Mouse (Mus musculus) kidney, adult 2 months (tissue): Measurements from ENCODE around the gene Gm47841. TPM values are rescaled to one million over a fixed set of nuclear protein-coding genes. Genes with fewer than 3 reads are reported as not detected.

Source experiments
- DNase-seq: peaks from one replicate; pipeline ENCODE4 v3.0.0; 2021
- H3K27ac ChIP-seq: fragments of 200-500 bp; 2 replicates; pipeline ENCODE4 v1.5.1; 2012; ENCODE audit warnings: low read depth, low read length, control low read depth, inconsistent platforms; ENCODE audit not compliant: insufficient read depth
- H3K27me3 ChIP-seq: fragments of 200-500 bp; replicated peaks from 2 replicates; pipeline ENCODE4 v1.6.1; 2012; ENCODE audit warnings: mild to moderate bottlenecking, moderate library complexity, low read length, inconsistent platforms; ENCODE audit not compliant: control insufficient read depth, insufficient read depth
- H3K36me3 ChIP-seq: fragments of 200-500 bp; 2 replicates; pipeline ENCODE4 v1.6.1; 2012; ENCODE audit warnings: mild to moderate bottlenecking, moderate library complexity, low read length, inconsistent platforms; ENCODE audit not compliant: control insufficient read depth, insufficient read depth
- H3K4me1 ChIP-seq: fragments of 200-500 bp; 2 replicates; pipeline ENCODE4 v1.6.1; 2011; ENCODE audit warnings: low read length; ENCODE audit not compliant: control insufficient read depth, insufficient read depth
- H3K4me3 ChIP-seq: fragments of 200-500 bp; 2 replicates; pipeline ENCODE4 v1.5.1; 2011; ENCODE audit warnings: mild to moderate bottlenecking, low read depth, low read length, control low read depth; ENCODE audit not compliant: insufficient read depth
- CTCF ChIP-seq: fragments of 200-500 bp; conservative IDR thresholded peaks from 2 replicates; pipeline ENCODE4 v1.5.1; 2011; ENCODE audit warnings: low read depth, mild to moderate bottlenecking, control low read depth, low read length, moderate library complexity, mixed read lengths; ENCODE audit not compliant: insufficient read depth, insufficient read length
- POLR2A ChIP-seq: fragments of 200-500 bp; IDR thresholded peaks from one replicate; pipeline ENCODE4 v1.6.1; 2011; ENCODE audit warnings: low read depth, low read length, control low read depth
- WGBS: fragments of 180-500 bp; shearing (Covaris S2); methylation state at CpG from one replicate; pipeline ENCODE4 v1.1.7; 2018; 5-methylcytosine and 5-hydroxymethylcytosine counted together
- polyA plus RNA-seq: library from polyadenylated mRNA; depleted of rRNA; stranded (reverse); fragments of >200 nt; gene quantifications from 2 replicates; pipeline ENCODE4 v1.2.3, GENCODE M21; 2012

Gene Gm47841
- polyA plus RNA-seq, 1 experiment: not detected

- no peak for DNase-seq
- 41% methylated on average over 6 of the region's 6 CpGs for WGBS
- Histone ChIP-seq H3K4me3 (no peak overlapping the region), H3K36me3 (no peaks in the 10 kb centered on the region), H3K4me1 (peaks cover 47% of the 10 kb centered on the region), H3K27ac (no peak overlapping the region), H3K27me3 (no peaks in the 10 kb centered on the region)
- TF ChIP-seq POLR2A: no peak
- no peak for TF ChIP-seq CTCF
Measured at GRCm38 (mm10) chr15:101066364-101066847, 19.2 kb upstream of the Gm47841 start.

- DNase-seq: peak; percentile 40
- WGBS: 38% methylated on average over 6 of the region's 6 CpGs
- no peaks in the 10 kb centered on the region for H3K27me3 ChIP-seq
- no peaks in the 10 kb centered on the region for H3K36me3 ChIP-seq
- H3K4me1 ChIP-seq: peaks cover 33% of the 10 kb centered on the region
- no peak overlapping the region for H3K4me3 ChIP-seq
- TF ChIP-seq CTCF: no peak
- no peak for TF ChIP-seq POLR2A
- no peak overlapping the region for H3K27ac ChIP-seq
Measured at GRCm38 (mm10) chr15:101065069-101065468, 17.9 kb upstream of the Gm47841 start.

- no peaks in the 10 kb centered on the region for H3K4me1 ChIP-seq
- no peak for TF ChIP-seq POLR2A
- no peak for TF ChIP-seq CTCF
- no peak overlapping the region for H3K27ac ChIP-seq
- H3K4me3 ChIP-seq: no peak overlapping the region
- H3K27me3 ChIP-seq: no peaks in the 10 kb centered on the region
- no peak for DNase-seq
- H3K36me3 ChIP-seq: no peaks in the 10 kb centered on the region
- WGBS: 65% methylated on average over 11 of the region's 11 CpGs
Measured at GRCm38 (mm10) chr15:101060280-101060852, 13.2 kb upstream of the Gm47841 start.

GRCm38 (mm10) chr15:101059570-101060279 is 12.5 kb upstream of the Gm47841 start:
- Histone ChIP-seq H3K36me3 (no peaks in the 10 kb centered on the region), H3K27ac (no peak overlapping the region), H3K4me3 (no peak overlapping the region), H3K4me1 (no peaks in the 10 kb centered on the region), H3K27me3 (no peaks in the 10 kb centered on the region)
- 65% methylated on average over 9 of the region's 9 CpGs for WGBS
- DNase-seq: no peak
- no peak for TF ChIP-seq CTCF
- TF ChIP-seq POLR2A: no peak

- 40% methylated on average over 10 of the region's 10 CpGs for WGBS
- H3K27ac ChIP-seq: no peak overlapping the region
- no peaks in the 10 kb centered on the region for H3K4me1 ChIP-seq
- no peaks in the 10 kb centered on the region for H3K27me3 ChIP-seq
- H3K36me3 ChIP-seq: peaks cover 7% of the 10 kb centered on the region
- TF ChIP-seq CTCF: peak; percentile 60
- TF ChIP-seq POLR2A: no peak
- peak; percentile 68 for DNase-seq
- no peak overlapping the region for H3K4me3 ChIP-seq
Measured at GRCm38 (mm10) chr15:101056225-101056624, 9.0 kb upstream of the Gm47841 start.

GRCm38 (mm10) chr15:101054541-101054940 is 7.3 kb upstream of the Gm47841 start:
- no peak for DNase-seq
- TF ChIP-seq POLR2A (no peak), CTCF (no peak)
- 94% methylated on average over 10 of the region's 10 CpGs for WGBS
- Histone ChIP-seq H3K4me3 (no peak overlapping the region), H3K4me1 (no peaks in the 10 kb centered on the region), H3K27me3 (no peaks in the 10 kb centered on the region), H3K27ac (no peak overlapping the region), H3K36me3 (peaks cover 7% of the 10 kb centered on the region)

GRCm38 (mm10) chr15:101053832-101054459 is 6.7 kb upstream of the Gm47841 start:
- DNase-seq: no peak
- WGBS: 81% methylated on average over 65 of the region's 65 CpGs

More at GRCm38 (mm10) chr15:101053832-101054459, 6.7 kb upstream of the Gm47841 start:
- Histone ChIP-seq H3K4me1 (no peaks in the 10 kb centered on the region), H3K36me3 (peaks cover 7% of the 10 kb centered on the region), H3K27me3 (no peaks in the 10 kb centered on the region), H3K4me3 (no peak overlapping the region), H3K27ac (no peak overlapping the region)
- no peak for TF ChIP-seq POLR2A
- TF ChIP-seq CTCF: no peak
